Mouse (Mus musculus) forebrain, embryonic 11.5 days (tissue): ENCODE results near the gene Zfy1. TPM values are rescaled to one million over a fixed set of nuclear protein-coding genes. Genes with fewer than 3 reads are reported as not detected.
"Not testable (repeated sequence)": the region's sequence is repeated elsewhere in the genome, so short reads cannot be mapped to it uniquely, and the experiment has no call there.

Source experiments
- ATAC-seq: fragments of 200-750 bp; cut with Nextera tagmentation; replicated peaks from 2 replicates; pipeline ENCODE4 v1.8.0; 2017; ENCODE audit warnings: moderate TSS enrichment; ENCODE audit not compliant: low FRiP score
- DNase-seq: peaks from one replicate; pipeline ENCODE4 v3.0.0-alpha.2; 2017; ENCODE audit warnings: low spot score
- H3K27ac ChIP-seq: fragments of 300-500 bp; sonication (generic); 2 replicates; pipeline ENCODE4 v1.5.1; 2014; ENCODE audit warnings: low read depth, low read length
- H3K27me3 ChIP-seq: fragments of 300-500 bp; sonication (generic); 2 replicates; pipeline ENCODE4 v1.6.1; 2014; ENCODE audit warnings: mild to moderate bottlenecking, low read length, mixed read lengths; ENCODE audit not compliant: control insufficient read depth, insufficient read depth
- H3K36me3 ChIP-seq: fragments of 300-500 bp; sonication (generic); 2 replicates; pipeline ENCODE4 v1.6.1; 2014; ENCODE audit warnings: mild to moderate bottlenecking, low read length, moderate library complexity, mixed read lengths; ENCODE audit not compliant: control insufficient read depth, insufficient read depth
- H3K4me1 ChIP-seq: fragments of 300-500 bp; sonication (generic); replicated peaks from 2 replicates; pipeline ENCODE4 v1.6.1; 2014; ENCODE audit warnings: low read length, mixed read lengths; ENCODE audit not compliant: control insufficient read depth, insufficient read depth
- H3K4me2 ChIP-seq: fragments of 300-500 bp; sonication (generic); 2 replicates; pipeline ENCODE4 v1.6.1; 2014; ENCODE audit warnings: low read depth, mild to moderate bottlenecking, low read length, moderate library complexity, mixed read lengths; ENCODE audit not compliant: severe bottlenecking
- H3K4me3 ChIP-seq: fragments of 300-500 bp; sonication (generic); 2 replicates; pipeline ENCODE4 v1.5.1; 2014; ENCODE audit warnings: low read depth, low read length
- H3K9ac ChIP-seq: fragments of 300-500 bp; sonication (generic); 2 replicates; pipeline ENCODE4 v1.6.1; 2014; ENCODE audit warnings: low read length
- H3K9me3 ChIP-seq: fragments of 300-500 bp; sonication (generic); 2 replicates; pipeline ENCODE4 v1.6.1; 2016; ENCODE audit warnings: low read length, mixed read lengths; ENCODE audit not compliant: control insufficient read depth
- WGBS: fragments of 180-500 bp; shearing (Covaris S2); extraction: QIAGEN DNeasy Blood & Tissue Kit; methylation state at CpG from one replicate; pipeline ENCODE4 v1.1.7; 2014; 5-methylcytosine and 5-hydroxymethylcytosine counted together
- polyA plus RNA-seq: library from polyadenylated mRNA; unstranded; fragments of >200 nt; fragmentation: Nextera tagmentation; extraction: Ambion mirVana; gene quantifications from 2 replicates; pipeline ENCODE4 v1.2.1, GENCODE M21; 2014

The Zfy1 gene
- not detected in 2 replicates for polyA plus RNA-seq

DNA sequence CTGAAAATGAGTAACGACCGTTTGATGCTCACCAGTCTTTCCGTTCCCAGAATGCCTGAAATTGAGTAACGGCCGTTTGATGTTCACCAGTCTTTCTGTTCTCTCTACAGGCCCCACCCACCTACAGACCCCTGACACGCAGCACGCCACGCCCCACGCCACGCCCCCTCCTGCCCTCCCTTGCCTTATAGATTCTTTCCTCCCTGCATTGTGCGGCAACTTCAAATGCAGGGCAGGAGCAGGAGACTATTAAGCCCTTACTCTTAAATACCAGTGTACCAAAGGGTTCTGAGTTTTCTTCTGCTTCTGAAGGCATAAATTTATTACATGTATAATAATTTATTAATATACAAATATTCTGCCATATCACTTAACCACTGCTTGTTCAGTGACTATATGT is at the start of gene Zfy1:
Zfy1 (minus strand) TSS at position 101 of the 400 bp plus-strand sequence.
- H3K9ac ChIP-seq, H3K27ac ChIP-seq, H3K27me3 ChIP-seq, H3K4me1 ChIP-seq, H3K36me3 ChIP-seq, H3K4me2 ChIP-seq, DNase-seq, H3K9me3 ChIP-seq, H3K4me3 ChIP-seq, ATAC-seq: not testable (repeated sequence)
- WGBS, result 80% methylated on average over 2 of the region's 11 CpGs

DNA sequence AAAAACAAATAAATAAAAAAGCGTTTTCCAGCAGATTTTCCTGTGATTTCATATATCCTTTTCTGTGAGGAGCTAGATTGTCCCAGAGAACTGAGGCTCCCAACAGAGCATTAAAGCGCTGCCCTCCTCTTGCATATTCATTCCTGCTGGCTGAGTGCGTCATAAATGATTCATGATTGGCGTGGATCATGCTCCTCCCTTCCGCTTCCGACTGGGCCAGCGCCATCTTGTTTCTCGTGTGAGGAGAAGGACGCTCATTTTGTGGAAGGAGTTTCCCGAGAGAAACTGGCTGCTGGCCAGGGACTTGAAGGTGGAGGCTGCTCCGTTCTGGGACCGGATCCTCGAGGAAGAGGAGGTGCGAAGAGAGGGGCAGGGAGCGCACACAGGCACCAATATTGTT is 21.2 kb upstream of the Zfy1 start, which contains the start of gene Uba1y:
Uba1y (plus strand) TSS at position 254 of the 400 bp plus-strand sequence.
- no peaks in the 10 kb centered on the region for H3K27me3 ChIP-seq
- no peaks in the 10 kb centered on the region for H3K4me1 ChIP-seq
- no peak within 1 kb of the TSS for H3K9ac ChIP-seq
- 98% methylated on average over 10 of the region's 15 CpGs for WGBS
- no peak within 1 kb of the TSS for H3K4me2 ChIP-seq
- H3K27ac ChIP-seq, result no peak within 1 kb of the TSS
- no peak for DNase-seq
- ATAC-seq, result no peak
- no peaks in the 10 kb centered on the region for H3K36me3 ChIP-seq
- no peak within 1 kb of the TSS for H3K4me3 ChIP-seq
- H3K9me3 ChIP-seq, result no peaks in the 10 kb centered on the region

DNA sequence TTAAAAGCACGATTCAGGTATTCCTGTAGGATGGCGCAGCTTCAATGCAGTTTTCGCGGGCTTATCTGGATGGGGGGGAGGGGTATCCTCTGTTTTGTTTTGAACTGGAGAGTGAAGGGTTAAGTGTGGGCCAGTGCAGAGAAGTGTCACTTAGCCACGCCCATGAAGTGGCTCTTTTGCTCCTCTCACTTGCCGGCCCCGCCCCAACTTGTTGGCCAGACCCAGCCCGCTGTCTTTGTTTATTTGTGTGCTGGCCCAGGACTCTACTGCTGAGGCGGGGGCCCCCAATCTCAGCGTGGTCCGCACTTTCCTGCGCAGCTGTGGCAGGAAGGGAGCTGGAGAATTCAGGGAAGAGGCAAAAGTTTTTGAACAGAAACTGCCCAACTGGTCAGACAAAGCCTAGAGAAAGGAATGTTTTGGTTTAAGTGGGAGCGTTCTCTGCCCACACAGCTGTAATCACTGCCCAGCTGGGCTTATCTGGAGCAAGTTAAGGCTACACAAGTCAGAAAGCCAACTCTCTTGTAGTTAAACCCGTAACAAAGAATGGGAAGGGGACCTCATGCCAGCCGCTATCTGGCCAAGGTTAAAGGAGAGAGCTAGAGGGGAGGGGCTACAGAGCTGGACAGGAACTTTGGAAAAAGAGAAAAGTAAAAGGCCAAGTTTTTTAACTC is 11.9 kb upstream of the Zfy1 start:
- H3K4me1 ChIP-seq, result no peaks in the 10 kb centered on the region
- H3K27ac ChIP-seq, result no peak overlapping the region
- no peaks in the 10 kb centered on the region for H3K27me3 ChIP-seq
- DNase-seq (peak; percentile 73), ATAC-seq (peak; percentile 98)
- H3K4me3 ChIP-seq, result no peak overlapping the region
- H3K9ac ChIP-seq, result no peak overlapping the region
- H3K9me3 ChIP-seq, result no peaks in the 10 kb centered on the region
- H3K4me2 ChIP-seq, result peak overlapping the region; percentile 29; the same call in 1 of the 2 replicates
- H3K36me3 ChIP-seq, result no peaks in the 10 kb centered on the region
- WGBS, result 2% methylated on average over 12 of the region's 15 CpGs

Other genes starting within 250 kb of the Zfy1 start
- gene Uba1y, start 21.2 kb upstream of the Zfy1 start, polyA plus RNA-seq, result not detected in 2 replicates
- gene Kdm5d, start 100.4 kb upstream of the Zfy1 start, polyA plus RNA-seq, result 17.4 and 20.3 TPM in 2 replicates
- gene Eif2s3y, start 213.1 kb upstream of the Zfy1 start, polyA plus RNA-seq, result 35.5 and 45.4 TPM in 2 replicates